Mouse (Mus musculus) erythroblast, embryonic 14.5 days (primary cell): ENCODE results near the gene Tmbim6. TPM values are rescaled to one million over a fixed set of nuclear protein-coding genes. Genes with fewer than 3 reads are reported as not detected.

Experiments
- H3K27me3 ChIP-seq: 2 replicates; pipeline ENCODE4 v1.6.1; 2012; ENCODE audit warnings: inconsistent platforms; ENCODE audit not compliant: control insufficient read depth
- H3K36me3 ChIP-seq: 2 replicates; pipeline ENCODE4 v1.6.1; 2012; ENCODE audit warnings: mild to moderate bottlenecking, inconsistent platforms; ENCODE audit not compliant: control insufficient read depth
- H3K4me1 ChIP-seq: 2 replicates; pipeline ENCODE4 v1.6.1; 2012; ENCODE audit warnings: inconsistent platforms; ENCODE audit not compliant: control insufficient read depth
- H3K4me3 ChIP-seq: replicated peaks from 2 replicates; pipeline ENCODE3; 2012; ENCODE audit warnings: moderate library complexity, mild to moderate bottlenecking, inconsistent platforms
- H3K9me3 ChIP-seq: 2 replicates; pipeline ENCODE4 v1.6.1; 2012; ENCODE audit warnings: low read length, inconsistent platforms, mixed read lengths; ENCODE audit not compliant: control insufficient read depth
- GATA1 ChIP-seq: IDR thresholded peaks from 2 replicates; pipeline ENCODE4 v1.6.1; 2012; ENCODE audit warnings: low read length, inconsistent platforms, mixed read lengths
- TAL1 ChIP-seq: IDR thresholded peaks from 3 replicates; pipeline ENCODE4 v1.6.1; 2012; ENCODE audit warnings: low read length, inconsistent platforms, mixed read lengths
- polyA plus RNA-seq: library from polyadenylated mRNA; stranded (reverse); fragments of >175 nt; gene quantifications from 2 replicates; pipeline ENCODE4 v1.2.3, GENCODE M21; 2012

Tmbim6 gene
- polyA plus RNA-seq, 1 experiment: 19.1 TPM

- TF ChIP-seq GATA1 (no peak), TAL1 (no peak)
- no peaks in the 10 kb centered on the region for H3K36me3 ChIP-seq
- no peak overlapping the region for H3K4me3 ChIP-seq
- peaks cover 23% of the 10 kb centered on the region for H3K4me1 ChIP-seq
- H3K9me3 ChIP-seq: no peaks in the 10 kb centered on the region
- no peaks in the 10 kb centered on the region for H3K27me3 ChIP-seq
Measured at GRCm38 (mm10) chr15:99449131-99449750, 56.6 kb downstream of the Tmbim6 start.

GRCm38 (mm10) chr15:99449751-99450280 is 57.1 kb downstream of the Tmbim6 start:
- H3K4me1 ChIP-seq: peaks cover 23% of the 10 kb centered on the region
- no peaks in the 10 kb centered on the region for H3K36me3 ChIP-seq
- no peaks in the 10 kb centered on the region for H3K9me3 ChIP-seq
- no peaks in the 10 kb centered on the region for H3K27me3 ChIP-seq
- TF ChIP-seq TAL1 (no peak), GATA1 (no peak)
- no peak overlapping the region for H3K4me3 ChIP-seq

- no peak for TF ChIP-seq TAL1
- no peak for TF ChIP-seq GATA1
- H3K36me3 ChIP-seq: no peaks in the 10 kb centered on the region
- H3K27me3 ChIP-seq: peaks cover 27% of the 10 kb centered on the region
- H3K4me1 ChIP-seq: peaks cover 37% of the 10 kb centered on the region
- no peaks in the 10 kb centered on the region for H3K9me3 ChIP-seq
- no peak overlapping the region for H3K4me3 ChIP-seq
Measured at GRCm38 (mm10) chr15:99453153-99453900, 60.6 kb downstream of the Tmbim6 start.

DNA sequence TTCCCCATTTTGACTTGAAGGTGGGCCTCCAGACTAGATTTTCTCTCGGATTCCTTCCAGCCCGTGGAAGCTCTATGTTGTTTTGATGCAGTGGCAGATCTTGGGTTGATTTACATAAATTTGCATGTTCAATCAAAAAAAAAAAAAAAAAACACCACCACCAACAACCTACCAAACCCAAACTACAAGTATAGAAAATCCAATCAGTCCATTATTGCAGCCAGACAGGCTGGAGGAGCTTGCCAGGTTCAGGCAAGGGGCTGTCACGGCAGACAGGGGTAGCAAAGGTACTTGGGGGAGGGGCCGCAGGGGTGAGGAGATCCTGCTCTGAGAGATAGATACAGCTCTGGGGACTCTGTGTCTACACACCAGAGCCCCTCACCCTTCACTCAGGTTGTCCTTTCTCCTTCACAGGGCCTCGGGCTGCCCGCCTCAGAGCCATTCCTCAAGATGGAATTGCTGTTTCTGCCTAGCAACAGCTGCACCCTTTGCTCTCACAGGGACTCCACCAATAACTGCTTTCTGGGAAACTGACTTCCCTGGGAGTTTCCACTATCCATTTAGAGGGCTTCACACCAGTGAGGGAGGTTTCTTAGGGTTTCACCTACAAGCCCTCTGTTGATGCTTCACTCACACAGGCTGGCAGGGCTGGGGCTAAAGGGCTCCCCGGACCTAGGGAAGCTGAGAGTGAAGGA is 62.0 kb downstream of the Tmbim6 start:
- Histone ChIP-seq H3K27me3 (peaks cover 27% of the 10 kb centered on the region), H3K4me1 (peaks cover 27% of the 10 kb centered on the region), H3K9me3 (no peaks in the 10 kb centered on the region), H3K36me3 (no peaks in the 10 kb centered on the region), H3K4me3 (no peak overlapping the region)
- TF ChIP-seq GATA1 (no peak), TAL1 (no peak)

DNA sequence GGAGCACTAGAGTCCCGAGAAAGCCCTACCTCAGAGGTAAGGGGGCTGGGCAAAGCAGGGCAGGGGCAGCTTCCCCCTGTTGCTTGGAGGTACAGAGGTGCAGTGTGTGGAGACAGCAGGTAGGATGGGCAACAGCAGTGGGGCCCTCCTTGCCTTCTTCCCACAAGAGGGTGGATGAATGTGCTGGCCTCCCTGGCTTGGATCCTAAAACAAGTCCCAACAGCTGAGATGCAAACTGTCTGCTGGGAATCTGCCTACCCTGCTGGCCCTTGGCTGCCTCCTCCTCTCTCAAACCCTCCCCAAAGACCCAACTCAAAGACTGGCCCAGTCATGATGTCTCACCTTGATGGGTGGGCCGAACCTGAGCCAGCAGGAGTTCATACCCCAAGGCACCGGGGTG is 62.7 kb downstream of the Tmbim6 start:
- no peaks in the 10 kb centered on the region for H3K36me3 ChIP-seq
- H3K4me1 ChIP-seq: peaks cover 21% of the 10 kb centered on the region
- TF ChIP-seq TAL1: no peak
- no peak for TF ChIP-seq GATA1
- peaks cover 27% of the 10 kb centered on the region for H3K27me3 ChIP-seq
- no peaks in the 10 kb centered on the region for H3K9me3 ChIP-seq
- no peak overlapping the region for H3K4me3 ChIP-seq

DNA sequence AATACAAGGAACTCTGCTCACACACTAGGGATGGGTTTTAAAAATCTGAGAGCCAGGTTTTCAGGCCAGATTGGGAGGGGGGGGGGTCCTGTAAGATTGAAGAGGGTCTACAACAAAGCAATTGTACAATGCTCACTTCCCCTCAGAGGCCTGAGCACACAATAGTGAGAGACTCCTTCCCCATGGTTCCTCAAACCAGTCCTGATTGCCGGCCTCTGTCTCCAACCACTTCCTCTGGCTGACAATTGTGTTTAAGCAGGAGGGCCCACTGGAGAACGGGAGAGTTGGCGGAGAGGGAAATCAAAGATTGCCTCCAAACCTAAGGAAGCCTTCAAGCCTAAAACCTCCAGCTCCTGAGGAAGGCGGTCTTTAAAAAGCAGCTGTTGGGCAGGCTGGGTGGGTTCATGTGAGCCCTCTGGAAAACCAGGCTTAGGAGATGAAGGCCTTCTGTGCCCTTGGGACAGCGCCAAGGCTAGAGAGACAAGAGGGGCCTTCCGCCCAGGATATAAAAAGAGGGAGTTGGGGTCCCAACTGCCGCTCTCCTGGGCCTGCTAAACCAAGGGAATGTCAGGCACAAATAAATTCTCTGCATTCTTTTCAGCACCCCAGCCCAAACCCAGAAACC is 63.8 kb downstream of the Tmbim6 start:
- Histone ChIP-seq H3K4me1 (peaks cover 16% of the 10 kb centered on the region), H3K27me3 (peaks cover 27% of the 10 kb centered on the region), H3K4me3 (peak overlapping the region; percentile 57), H3K36me3 (no peaks in the 10 kb centered on the region), H3K9me3 (no peaks in the 10 kb centered on the region)
- TF ChIP-seq GATA1: no peak

DNA sequence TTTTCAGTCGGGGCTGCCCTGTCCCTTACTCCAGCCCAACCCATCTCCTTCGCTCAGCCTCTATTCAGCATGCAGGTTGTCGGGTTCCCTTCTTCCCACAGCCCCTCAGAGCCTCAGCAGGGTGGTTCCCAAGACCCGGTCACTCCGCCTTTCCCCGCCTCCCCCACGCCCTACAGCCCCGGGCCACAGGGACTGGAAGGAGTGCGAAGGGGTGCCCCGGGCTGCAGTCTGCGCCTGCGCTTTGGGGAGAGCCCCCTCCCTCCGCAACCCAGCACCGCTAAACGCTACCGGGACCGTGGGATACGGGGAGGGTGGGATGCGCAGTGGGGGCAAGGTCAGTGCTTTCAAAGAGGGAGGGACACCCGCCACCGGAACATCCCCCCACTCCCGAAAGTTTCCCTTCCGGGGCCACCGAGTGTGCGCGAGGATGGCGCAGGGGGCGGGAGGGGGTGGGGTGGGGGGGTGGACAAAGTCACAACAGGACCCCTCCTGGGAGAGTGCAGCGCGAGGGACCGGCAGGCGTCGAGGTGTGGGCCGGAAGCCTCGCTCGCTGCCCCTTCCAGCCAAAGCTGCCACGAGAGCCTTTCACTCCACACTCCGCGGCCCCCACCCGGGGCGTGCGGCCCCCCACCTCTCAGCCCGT is 64.4 kb downstream of the Tmbim6 start:
- TF ChIP-seq GATA1: no peak
- TF ChIP-seq TAL1: no peak
- Histone ChIP-seq H3K4me1 (peaks cover 16% of the 10 kb centered on the region), H3K4me3 (peak overlapping the region; percentile 57)

GRCm38 (mm10) chr15:99457606-99458401 is 65.1 kb downstream of the Tmbim6 start, which contains the start of gene Nckap5l:
Nckap5l (minus strand) TSS chr15:99457748.
- peak within 1 kb of the TSS; percentile 57 for H3K4me3 ChIP-seq
- no peak for TF ChIP-seq TAL1
- no peak for TF ChIP-seq GATA1
- H3K36me3 ChIP-seq: no peaks in the 10 kb centered on the region
- no peaks in the 10 kb centered on the region for H3K9me3 ChIP-seq
- H3K4me1 ChIP-seq: peaks cover 16% of the 10 kb centered on the region
- peaks cover 27% of the 10 kb centered on the region for H3K27me3 ChIP-seq

More for the DNA sequence above, 64.4 kb downstream of the Tmbim6 start:
- no peaks in the 10 kb centered on the region for H3K36me3 ChIP-seq
- H3K27me3 ChIP-seq: peaks cover 27% of the 10 kb centered on the region
- H3K9me3 ChIP-seq: no peaks in the 10 kb centered on the region

Other genes with a start within 250 kb of the Tmbim6 start
- 0.03 and 0.04 TPM in 2 replicates for gene Kcnh3, start 168.0 kb upstream of the Tmbim6 start, polyA plus RNA-seq
- 9.2 and 12.0 TPM in 2 replicates for gene Mcrs1, start 140.9 kb upstream of the Tmbim6 start, polyA plus RNA-seq
- 0.31 and 0.32 TPM in 2 replicates for gene Prpf40b, start 97.8 kb upstream of the Tmbim6 start, polyA plus RNA-seq
- gene Fam186b, start 97.0 kb upstream of the Tmbim6 start, polyA plus RNA-seq: not detected in 2 replicates
- gene Fmnl3, start 22.4 kb upstream of the Tmbim6 start, polyA plus RNA-seq: 0.01 and 0.02 TPM in 2 replicates
- 0.08 and 0.12 TPM in 2 replicates for gene Nckap5l, start 64.9 kb downstream of the Tmbim6 start, polyA plus RNA-seq
- gene Bcdin3d, start 81.8 kb downstream of the Tmbim6 start, polyA plus RNA-seq: 0.17 and 0.28 TPM in 2 replicates
- gene Faim2, start 135.3 kb downstream of the Tmbim6 start, polyA plus RNA-seq: not detected in 2 replicates
- gene Aqp2, start 186.2 kb downstream of the Tmbim6 start, polyA plus RNA-seq: not detected in 2 replicates
- not detected in 2 replicates for gene Aqp5, start 197.9 kb downstream of the Tmbim6 start, polyA plus RNA-seq
- gene Aqp6, start 208.5 kb downstream of the Tmbim6 start, polyA plus RNA-seq: not detected in 2 replicates